Mouse (Mus musculus) CH12.LX (cell line): Measurements from ENCODE around the gene Fam173a.

Experiments used
- HCFC1 ChIP-seq: IDR thresholded peaks from 2 replicates; pipeline ENCODE4 v1.6.1; 2012; ENCODE audit warnings: low read depth, mild to moderate bottlenecking, inconsistent platforms, low read length, improper control_type of control experiment
- JUND ChIP-seq: conservative IDR thresholded peaks from 2 replicates; pipeline ENCODE4 v1.6.1; 2011; ENCODE audit warnings: low read depth, low read length, improper control_type of control experiment
- POLR2A ChIP-seq: IDR thresholded peaks from 2 replicates; pipeline ENCODE4 v1.6.1; 2011; ENCODE audit warnings: low read depth, mild to moderate bottlenecking, improper control_type of control experiment, low read length
- RCOR1 ChIP-seq: conservative IDR thresholded peaks from 2 replicates; pipeline ENCODE4 v1.6.1; 2012; ENCODE audit warnings: low read depth, mild to moderate bottlenecking, inconsistent platforms, low read length, improper control_type of control experiment
- UBTF ChIP-seq: IDR thresholded peaks from 2 replicates; pipeline ENCODE4 v1.6.1; 2012; ENCODE audit warnings: low read depth, mild to moderate bottlenecking, inconsistent platforms, low read length, improper control_type of control experiment, moderate library complexity

GRCm38 (mm10) chr17:25802825-25803517 is 10.3 kb upstream of the Fam173a start:
- no peak for TF ChIP-seq POLR2A
- TF ChIP-seq UBTF: no peak
- no peak for TF ChIP-seq RCOR1
- TF ChIP-seq HCFC1: no peak
- no peak for TF ChIP-seq JUND
